Mouse (Mus musculus): ENCODE measurements around the gene Crebbp. TPM values are rescaled to one million over a fixed set of nuclear protein-coding genes. Genes with fewer than 3 reads are reported as not detected.

Crebbp gene
- polyA plus RNA-seq, 1 experiment from 2014 or later: 8.9 TPM

- 63% methylated on average over 4 of the region's 4 CpGs for WGBS (ENCODE audit: insufficient replicate concordance)
- no peak overlapping the region for H3K27ac ChIP-seq (ENCODE audit: low read depth)
- TF ChIP-seq EP300 (IDR thresholded peaks at IDR 0.05; ENCODE audit: low read depth) (no peak), CTCF (IDR thresholded peaks at IDR 0.05; ENCODE audit: low read depth) (no peak)
- peaks cover 69% of the 10 kb centered on the region for H3K36me3 ChIP-seq (replicated peaks; ENCODE audit: insufficient read depth, low read length)
- no peak overlapping the region for H3K4me2 ChIP-seq (ENCODE audit: low read depth, low read length)
- H3K4me3 ChIP-seq (ENCODE audit: low read depth, low read length): no peak overlapping the region
- ATAC-seq: peak; percentile 43; the same call in 1 of the 2 replicates
- H3K27me3 ChIP-seq (ENCODE audit: insufficient read depth, low read length): no peaks in the 10 kb centered on the region
- DNase-seq: no peak
- H3K9ac ChIP-seq (replicated peaks): no peak overlapping the region
- no peaks in the 10 kb centered on the region for H3K4me1 ChIP-seq (ENCODE audit: insufficient read depth)
- no peaks in the 10 kb centered on the region for H3K9me3 ChIP-seq (ENCODE audit: low read length)
These were observed 96.7 kb downstream of the Crebbp start for GRCm38 (mm10) chr16:4117072-4117471.

- Histone ChIP-seq H3K27me3 (ENCODE audit: insufficient read depth, low read length) (no peaks in the 10 kb centered on the region), H3K9ac (replicated peaks) (no peak overlapping the region), H3K4me1 (ENCODE audit: insufficient read depth) (0 out of 2 replicates have a peak, but pooled peaks cover 3% of the 10 kb centered on the region), H3K9me3 (ENCODE audit: low read length) (no peaks in the 10 kb centered on the region), H3K27ac (ENCODE audit: low read depth) (no peak overlapping the region), H3K4me3 (ENCODE audit: low read depth, low read length) (no peak overlapping the region), H3K36me3 (replicated peaks; ENCODE audit: insufficient read depth, low read length) (peaks cover 51% of the 10 kb centered on the region), H3K4me2 (ENCODE audit: low read depth, low read length) (0 out of 2 replicates have a peak overlapping the region, but pooled peaks have one; percentile 13)
- no peak for DNase-seq
- TF ChIP-seq CTCF (IDR thresholded peaks at IDR 0.05; ENCODE audit: low read depth) (no peak), EP300 (IDR thresholded peaks at IDR 0.05; ENCODE audit: low read depth) (no peak)
- peak; percentile 87 for ATAC-seq
- WGBS (ENCODE audit: insufficient replicate concordance): 55% methylated on average over 2 of the region's 2 CpGs
These were observed 113.4 kb downstream of the Crebbp start for GRCm38 (mm10) chr16:4100374-4100773.

GRCm38 (mm10) chr16:4097521-4097920 is 116.3 kb downstream of the Crebbp start:
- H3K36me3 ChIP-seq (replicated peaks; ENCODE audit: insufficient read depth, low read length): peaks cover 71% of the 10 kb centered on the region
- H3K4me3 ChIP-seq (ENCODE audit: low read depth, low read length): no peak overlapping the region
- H3K9ac ChIP-seq (replicated peaks): no peak overlapping the region
- no peak overlapping the region for H3K4me2 ChIP-seq (ENCODE audit: low read depth, low read length)
- H3K9me3 ChIP-seq (ENCODE audit: low read length): no peaks in the 10 kb centered on the region
- 0 out of 2 replicates have a peak, but pooled peaks cover 3% of the 10 kb centered on the region for H3K4me1 ChIP-seq (ENCODE audit: insufficient read depth)
- no peaks in the 10 kb centered on the region for H3K27me3 ChIP-seq (ENCODE audit: insufficient read depth, low read length)
- no peak for ATAC-seq
- H3K27ac ChIP-seq (ENCODE audit: low read depth): no peak overlapping the region
- DNase-seq: no peak
- WGBS (ENCODE audit: insufficient replicate concordance): 93% methylated on average over 1 of the region's 1 CpGs
- no peak for TF ChIP-seq CTCF (IDR thresholded peaks at IDR 0.05; ENCODE audit: low read depth)
- TF ChIP-seq EP300 (IDR thresholded peaks at IDR 0.05; ENCODE audit: low read depth): no peak

GRCm38 (mm10) chr16:4096898-4097297 is 116.9 kb downstream of the Crebbp start:
- no peak for DNase-seq
- Histone ChIP-seq H3K9ac (replicated peaks) (no peak overlapping the region), H3K36me3 (replicated peaks; ENCODE audit: insufficient read depth, low read length) (peaks cover 76% of the 10 kb centered on the region), H3K9me3 (ENCODE audit: low read length) (no peaks in the 10 kb centered on the region), H3K27me3 (ENCODE audit: insufficient read depth, low read length) (no peaks in the 10 kb centered on the region), H3K4me1 (ENCODE audit: insufficient read depth) (0 out of 2 replicates have a peak, but pooled peaks cover 3% of the 10 kb centered on the region), H3K27ac (ENCODE audit: low read depth) (no peak overlapping the region), H3K4me3 (ENCODE audit: low read depth, low read length) (no peak overlapping the region), H3K4me2 (ENCODE audit: low read depth, low read length) (no peak overlapping the region)
- TF ChIP-seq CTCF (IDR thresholded peaks at IDR 0.05; ENCODE audit: low read depth) (no peak), EP300 (IDR thresholded peaks at IDR 0.05; ENCODE audit: low read depth) (no peak)
- no peak for ATAC-seq

GRCm38 (mm10) chr16:4096141-4096540 is 117.7 kb downstream of the Crebbp start:
- no peak overlapping the region for H3K9ac ChIP-seq (replicated peaks)
- no peak overlapping the region for H3K4me2 ChIP-seq (ENCODE audit: low read depth, low read length)
- no peaks in the 10 kb centered on the region for H3K27me3 ChIP-seq (ENCODE audit: insufficient read depth, low read length)
- H3K36me3 ChIP-seq (replicated peaks; ENCODE audit: insufficient read depth, low read length): peaks cover 76% of the 10 kb centered on the region
- no peak overlapping the region for H3K4me3 ChIP-seq (ENCODE audit: low read depth, low read length)
- WGBS (ENCODE audit: insufficient replicate concordance): 91% methylated on average over 3 of the region's 3 CpGs
- no peak overlapping the region for H3K27ac ChIP-seq (ENCODE audit: low read depth)
- TF ChIP-seq EP300 (IDR thresholded peaks at IDR 0.05; ENCODE audit: low read depth) (no peak), CTCF (IDR thresholded peaks at IDR 0.05; ENCODE audit: low read depth) (no peak)
- DNase-seq: no peak
- H3K9me3 ChIP-seq (ENCODE audit: low read length): no peaks in the 10 kb centered on the region
- ATAC-seq: no peak
- H3K4me1 ChIP-seq (ENCODE audit: insufficient read depth): no peaks in the 10 kb centered on the region

GRCm38 (mm10) chr16:4087214-4087913 is 126.4 kb downstream of the Crebbp start:
- DNase-seq (peak; percentile 30), ATAC-seq (peak; percentile 92)
- Histone ChIP-seq H3K27me3 (ENCODE audit: insufficient read depth, low read length) (no peaks in the 10 kb centered on the region), H3K9ac (replicated peaks) (no peak overlapping the region), H3K27ac (ENCODE audit: low read depth) (peak overlapping the region; percentile 12; the same call in 1 of the 2 replicates), H3K4me3 (ENCODE audit: low read depth, low read length) (no peak overlapping the region), H3K36me3 (replicated peaks; ENCODE audit: insufficient read depth, low read length) (peaks cover 83% of the 10 kb centered on the region), H3K4me1 (ENCODE audit: insufficient read depth) (0 out of 2 replicates have a peak, but pooled peaks cover 4% of the 10 kb centered on the region), H3K9me3 (ENCODE audit: low read length) (no peaks in the 10 kb centered on the region), H3K4me2 (ENCODE audit: low read depth, low read length) (no peak overlapping the region)
- no peak for TF ChIP-seq EP300 (IDR thresholded peaks at IDR 0.05; ENCODE audit: low read depth)
- no peak for TF ChIP-seq CTCF (IDR thresholded peaks at IDR 0.05; ENCODE audit: low read depth)
- WGBS (ENCODE audit: insufficient replicate concordance): 68% methylated on average over 8 of the region's 8 CpGs
